Mouse (Mus musculus): ENCODE results near the gene Map2k4.

The Map2k4 gene

GRCm38 (mm10) chr11:65773535-65773934, 14.6 kb downstream of the Map2k4 start:
- DNase-seq (ENCODE audit: low spot score) = no peak

- DNase-seq (ENCODE audit: low spot score) = peak; percentile 50
Measured at GRCm38 (mm10) chr11:65771546-65771945, 16.6 kb downstream of the Map2k4 start.

GRCm38 (mm10) chr11:65769990-65770389, 18.1 kb downstream of the Map2k4 start:
- no peak for DNase-seq (ENCODE audit: low spot score)

- DNase-seq (ENCODE audit: low spot score) = no peak
Measured at GRCm38 (mm10) chr11:65768445-65768844, 19.7 kb downstream of the Map2k4 start.

- DNase-seq (ENCODE audit: low spot score) = no peak
Measured at GRCm38 (mm10) chr11:65760912-65761311, 27.2 kb downstream of the Map2k4 start.

GRCm38 (mm10) chr11:65759350-65759749, 28.7 kb downstream of the Map2k4 start:
- DNase-seq (ENCODE audit: low spot score) = no peak

- DNase-seq (ENCODE audit: low spot score) = no peak
Measured at GRCm38 (mm10) chr11:65754161-65754560, 33.9 kb downstream of the Map2k4 start.

GRCm38 (mm10) chr11:65753593-65753992, 34.5 kb downstream of the Map2k4 start:
- DNase-seq (ENCODE audit: low spot score) = no peak

GRCm38 (mm10) chr11:65750546-65750945, 37.6 kb downstream of the Map2k4 start:
- DNase-seq (ENCODE audit: low spot score) = no peak

- no peak for DNase-seq (ENCODE audit: low spot score)
Measured at GRCm38 (mm10) chr11:65747433-65747832, 40.7 kb downstream of the Map2k4 start.

GRCm38 (mm10) chr11:65745707-65746333, 42.3 kb downstream of the Map2k4 start:
- no peak for DNase-seq (ENCODE audit: low spot score)

GRCm38 (mm10) chr11:65743866-65744265, 44.2 kb downstream of the Map2k4 start:
- DNase-seq (ENCODE audit: low spot score) = no peak

GRCm38 (mm10) chr11:65740811-65741210, 47.3 kb downstream of the Map2k4 start:
- no peak for DNase-seq (ENCODE audit: low spot score)

GRCm38 (mm10) chr11:65740390-65740789, 47.7 kb downstream of the Map2k4 start:
- DNase-seq (ENCODE audit: low spot score) = no peak

- no peak for DNase-seq (ENCODE audit: low spot score)
Measured at GRCm38 (mm10) chr11:65739880-65740279, 48.2 kb downstream of the Map2k4 start.

- DNase-seq (ENCODE audit: low spot score) = no peak
Measured at GRCm38 (mm10) chr11:65734656-65735055, 53.4 kb downstream of the Map2k4 start.

- no peak for DNase-seq (ENCODE audit: low spot score)
Measured at GRCm38 (mm10) chr11:65729623-65730217, 58.4 kb downstream of the Map2k4 start.

GRCm38 (mm10) chr11:65728906-65729305, 59.2 kb downstream of the Map2k4 start:
- no peak for DNase-seq (ENCODE audit: low spot score)

- no peak for DNase-seq (ENCODE audit: low spot score)
Measured at GRCm38 (mm10) chr11:65723715-65724114, 64.4 kb downstream of the Map2k4 start.

- no peak for DNase-seq (ENCODE audit: low spot score)
Measured at GRCm38 (mm10) chr11:65721615-65722014, 66.5 kb downstream of the Map2k4 start.

GRCm38 (mm10) chr11:65719960-65720359, 68.1 kb downstream of the Map2k4 start:
- no peak for DNase-seq (ENCODE audit: low spot score)

- no peak for DNase-seq (ENCODE audit: low spot score)
Measured at GRCm38 (mm10) chr11:65713830-65714229, 74.3 kb downstream of the Map2k4 start.

- DNase-seq (ENCODE audit: low spot score) = no peak
Measured at GRCm38 (mm10) chr11:65712754-65713306, 75.3 kb downstream of the Map2k4 start.

- DNase-seq (ENCODE audit: low spot score) = no peak
Measured at GRCm38 (mm10) chr11:65706784-65707183, 81.3 kb downstream of the Map2k4 start.

Measured in lung, postnatal 25 days (tissue).